Mouse (Mus musculus) neural tube, embryonic 11.5 days (tissue): ENCODE measurements around the gene Ptpre. TPM values are rescaled to one million over a fixed set of nuclear protein-coding genes. Genes with fewer than 3 reads are reported as not detected.
"Not testable (repeated sequence)": the region's sequence is repeated elsewhere in the genome, so short reads cannot be mapped to it uniquely, and the experiment has no call there.

Source experiments
- ATAC-seq: fragments of 200-750 bp; cut with Nextera tagmentation; 2 replicates; pipeline ENCODE4 v1.8.0; 2017; ENCODE audit warnings: moderate number of reproducible peaks, mild to moderate bottlenecking, moderate TSS enrichment, moderate library complexity; ENCODE audit not compliant: insufficient read depth, low FRiP score, low TSS enrichment
- DNase-seq: peaks from one replicate; pipeline ENCODE4 v3.0.0-alpha.2; 2015; ENCODE audit warnings: low spot score
- H3K27ac ChIP-seq: fragments of 300-500 bp; sonication (generic); 2 replicates; pipeline ENCODE4 v1.5.1; 2014; ENCODE audit warnings: low read depth, mild to moderate bottlenecking, low read length
- H3K27me3 ChIP-seq: fragments of 300-500 bp; sonication (generic); 2 replicates; pipeline ENCODE4 v1.6.1; 2014; ENCODE audit warnings: mild to moderate bottlenecking, low read length, mixed read lengths; ENCODE audit not compliant: control insufficient read depth, insufficient read depth
- H3K36me3 ChIP-seq: fragments of 300-500 bp; sonication (generic); 2 replicates; pipeline ENCODE4 v1.6.1; 2014; ENCODE audit warnings: mild to moderate bottlenecking, low read length, moderate library complexity, mixed read lengths; ENCODE audit not compliant: control insufficient read depth, insufficient read depth
- H3K4me1 ChIP-seq: fragments of 300-500 bp; sonication (generic); 2 replicates; pipeline ENCODE4 v1.6.1; 2014; ENCODE audit warnings: low read length, mixed read lengths; ENCODE audit not compliant: control insufficient read depth, insufficient read depth
- H3K4me2 ChIP-seq: fragments of 300-500 bp; sonication (generic); 2 replicates; pipeline ENCODE4 v1.6.1; 2014; ENCODE audit warnings: low read depth, mild to moderate bottlenecking, moderate library complexity
- H3K4me3 ChIP-seq: fragments of 300-500 bp; sonication (generic); 2 replicates; pipeline ENCODE4 v1.5.1; 2014; ENCODE audit warnings: low read depth, low read length
- H3K9ac ChIP-seq: fragments of 300-500 bp; sonication (generic); 2 replicates; pipeline ENCODE4 v1.6.1; 2014; ENCODE audit warnings: mild to moderate bottlenecking, low read length
- H3K9me3 ChIP-seq: fragments of 300-500 bp; sonication (generic); 2 replicates; pipeline ENCODE4 v1.6.1; 2016; ENCODE audit warnings: low read length; ENCODE audit not compliant: control insufficient read depth
- WGBS: fragments of 180-500 bp; shearing (Covaris S2); extraction: QIAGEN DNeasy Blood & Tissue Kit; methylation state at CpG from one replicate; pipeline ENCODE4 v1.1.7; 2014; 5-methylcytosine and 5-hydroxymethylcytosine counted together
- polyA plus RNA-seq: library from polyadenylated mRNA; unstranded; fragments of >200 nt; fragmentation: Nextera tagmentation; extraction: Ambion mirVana; gene quantifications from 2 replicates; pipeline ENCODE4 v1.2.1, GENCODE M21; 2014

The Ptpre gene
- 0.97 and 1.3 TPM in 2 replicates for polyA plus RNA-seq

- 4% methylated on average over 28 of the region's 28 CpGs for WGBS
- Histone ChIP-seq H3K27ac (no peak within 1 kb of the TSS), H3K9me3 (no peaks in the 10 kb centered on the region), H3K4me2 (peak within 1 kb of the TSS; percentile 95), H3K27me3 (peaks cover 14% of the 10 kb centered on the region), H3K4me1 (no peaks in the 10 kb centered on the region), H3K4me3 (peak within 1 kb of the TSS; percentile 59), H3K36me3 (no peaks in the 10 kb centered on the region), H3K9ac (peak within 1 kb of the TSS; percentile 46)
- ATAC-seq, result peak; percentile 93
- DNase-seq, result peak; percentile 89
Measured at GRCm38 (mm10) chr7:135537341-135537901, at the start of gene Ptpre. Gene Ptpre (plus strand): TSS chr7:135537481.

- Histone ChIP-seq H3K36me3 (no peaks in the 10 kb centered on the region), H3K4me1 (no peaks in the 10 kb centered on the region), H3K27ac (no peak overlapping the region), H3K4me3 (no peak overlapping the region), H3K9ac (no peak overlapping the region), H3K9me3 (no peaks in the 10 kb centered on the region), H3K27me3 (no peaks in the 10 kb centered on the region), H3K4me2 (no peak overlapping the region)
- 76% methylated on average over 6 of the region's 6 CpGs for WGBS
- no peak for ATAC-seq
- DNase-seq, result peak; percentile 44
Measured at GRCm38 (mm10) chr7:135488214-135488810, 49.0 kb upstream of the Ptpre start.

GRCm38 (mm10) chr7:135489724-135490499, 47.4 kb upstream of the Ptpre start:
- Histone ChIP-seq H3K4me3 (no peak overlapping the region), H3K4me1 (no peaks in the 10 kb centered on the region), H3K4me2 (no peak overlapping the region), H3K27ac (no peak overlapping the region), H3K9ac (no peak overlapping the region), H3K27me3 (no peaks in the 10 kb centered on the region), H3K9me3 (no peaks in the 10 kb centered on the region), H3K36me3 (no peaks in the 10 kb centered on the region)
- DNase-seq, result no peak
- ATAC-seq, result no peak
- 83% methylated on average over 9 of the region's 9 CpGs for WGBS

GRCm38 (mm10) chr7:135490500-135490886, 46.8 kb upstream of the Ptpre start:
- H3K36me3 ChIP-seq, result no peaks in the 10 kb centered on the region
- no peaks in the 10 kb centered on the region for H3K27me3 ChIP-seq
- no peaks in the 10 kb centered on the region for H3K4me1 ChIP-seq
- no peak overlapping the region for H3K4me2 ChIP-seq
- DNase-seq, result no peak
- H3K4me3 ChIP-seq, result no peak overlapping the region
- H3K9me3 ChIP-seq, result no peaks in the 10 kb centered on the region
- no peak overlapping the region for H3K27ac ChIP-seq
- no peak for ATAC-seq
- H3K9ac ChIP-seq, result no peak overlapping the region
- WGBS, result 71% methylated on average over 8 of the region's 8 CpGs

GRCm38 (mm10) chr7:135495303-135495702, 42.0 kb upstream of the Ptpre start:
- Histone ChIP-seq H3K4me1 (no peaks in the 10 kb centered on the region), H3K27me3 (no peaks in the 10 kb centered on the region), H3K9ac (no peak overlapping the region), H3K4me3 (no peak overlapping the region), H3K4me2 (no peak overlapping the region), H3K9me3 (no peaks in the 10 kb centered on the region), H3K36me3 (no peaks in the 10 kb centered on the region), H3K27ac (no peak overlapping the region)
- ATAC-seq, result no peak
- no peak for DNase-seq
- 38% methylated on average over 3 of the region's 3 CpGs for WGBS

- Histone ChIP-seq H3K4me1 (no peaks in the 10 kb centered on the region), H3K4me2 (no peak overlapping the region), H3K27ac (no peak overlapping the region), H3K27me3 (no peaks in the 10 kb centered on the region), H3K36me3 (no peaks in the 10 kb centered on the region), H3K4me3 (no peak overlapping the region), H3K9me3 (no peaks in the 10 kb centered on the region), H3K9ac (no peak overlapping the region)
- ATAC-seq (no peak), DNase-seq (no peak)
- WGBS, result 86% methylated on average over 2 of the region's 3 CpGs
Measured at GRCm38 (mm10) chr7:135498565-135499186, 38.6 kb upstream of the Ptpre start.

- Histone ChIP-seq H3K9ac (no peak overlapping the region), H3K4me2 (no peak overlapping the region), H3K4me1 (no peaks in the 10 kb centered on the region), H3K27me3 (no peaks in the 10 kb centered on the region), H3K36me3 (no peaks in the 10 kb centered on the region), H3K9me3 (no peaks in the 10 kb centered on the region), H3K27ac (no peak overlapping the region), H3K4me3 (no peak overlapping the region)
- WGBS, result 68% methylated on average over 2 of the region's 2 CpGs
- no peak for DNase-seq
- no peak for ATAC-seq
Measured at GRCm38 (mm10) chr7:135499403-135499802, 37.9 kb upstream of the Ptpre start.

GRCm38 (mm10) chr7:135506506-135506905, 30.8 kb upstream of the Ptpre start:
- not testable (repeated sequence) for H3K9ac ChIP-seq, DNase-seq, H3K9me3 ChIP-seq, ATAC-seq, H3K4me3 ChIP-seq, H3K27ac ChIP-seq, H3K36me3 ChIP-seq, H3K4me1 ChIP-seq, H3K27me3 ChIP-seq, H3K4me2 ChIP-seq
- 91% methylated on average over 5 of the region's 5 CpGs for WGBS
